Mouse (Mus musculus) gastrocnemius, postnatal 36 days (tissue): ENCODE data around the gene Cracr2b. TPM values are rescaled to one million over a fixed set of nuclear protein-coding genes. Genes with fewer than 3 reads are reported as not detected.

Experiments
- total RNA-seq, 2 experiments: library from RNA; stranded (reverse); gene quantifications; 2 replicates each; pipeline ENCODE4 v1.2.3; 2021

Cracr2b gene
- total RNA-seq, 2 experiments from 2014 or later, result 6.3 to 7.4 TPM

Other genes starting within 250 kb of the Cracr2b start
- not detected for gene Lmntd2, start 247.0 kb upstream of the Cracr2b start, total RNA-seq
- under 1 TPM in 1 of 2 experiments, not detected in 1; 0.59 TPM for gene Rassf7, start 245.2 kb upstream of the Cracr2b start, total RNA-seq
- 10 to 100 TPM; 19.2 to 20.6 TPM for gene Phrf1, start 232.3 kb upstream of the Cracr2b start, total RNA-seq
- gene Irf7, start 194.6 kb upstream of the Cracr2b start, total RNA-seq, result 1 to 10 TPM in 1 of 2 experiments, under 1 TPM in 1; 0.71 to 2.5 TPM
- under 1 TPM in 1 of 2 experiments, not detected in 1; 0.12 TPM for gene Cdhr5, start 184.3 kb upstream of the Cracr2b start, total RNA-seq
- not detected for gene Sct, start 182.0 kb upstream of the Cracr2b start, total RNA-seq
- not detected for gene Drd4, start 169.1 kb upstream of the Cracr2b start, total RNA-seq
- gene Deaf1, start 133.4 kb upstream of the Cracr2b start, total RNA-seq, result 10 to 100 TPM; 13.9 to 14.8 TPM
- gene Tmem80, start 133.4 kb upstream of the Cracr2b start, total RNA-seq, result 10 to 100 TPM; 10.2 to 10.6 TPM
- gene Eps8l2, start 122.2 kb upstream of the Cracr2b start, total RNA-seq, result 1 to 10 TPM; 2.1 to 2.5 TPM
- gene Taldo1, start 68.9 kb upstream of the Cracr2b start, total RNA-seq, result 10 to 100 TPM; 81.0 to 82.7 TPM
- 1 to 10 TPM; 6.3 to 6.7 TPM for gene Gatd1, start 47.0 kb upstream of the Cracr2b start, total RNA-seq
- gene Cend1, start 31.6 kb upstream of the Cracr2b start, total RNA-seq, result under 1 TPM; 0.20 to 0.39 TPM
- gene Slc25a22, start 23.2 kb upstream of the Cracr2b start, total RNA-seq, result 10 to 100 TPM; 15.6 to 38.4 TPM
- under 1 TPM; 0.15 to 0.18 TPM for gene Pidd1, start 17.1 kb upstream of the Cracr2b start, total RNA-seq
- gene Rplp2, start 13.7 kb upstream of the Cracr2b start, total RNA-seq, result 100 to 1,000 TPM; 466 to 562 TPM
- 100 to 1,000 TPM; 306 to 361 TPM for gene Pnpla2, start 5.9 kb upstream of the Cracr2b start, total RNA-seq
- 10 to 100 TPM; 65.6 to 83.2 TPM for gene Cd151, start 6.3 kb downstream of the Cracr2b start, total RNA-seq
- gene Polr2l, start 14.0 kb downstream of the Cracr2b start, total RNA-seq, result 10 to 100 TPM; 53.1 to 58.7 TPM
- gene Tspan4, start 14.1 kb downstream of the Cracr2b start, total RNA-seq, result 10 to 100 TPM in 1 of 2 experiments, 1 to 10 TPM in 1; 7.2 to 14.1 TPM
- 10 to 100 TPM; 13.9 to 14.5 TPM for gene Chid1, start 78.8 kb downstream of the Cracr2b start, total RNA-seq
- 10 to 100 TPM; 45.3 to 46.6 TPM for gene Ap2a2, start 101.1 kb downstream of the Cracr2b start, total RNA-seq
- not detected for gene Muc6, start 194.2 kb downstream of the Cracr2b start, total RNA-seq
- gene Muc2, start 229.2 kb downstream of the Cracr2b start, total RNA-seq, result not detected